Mouse (Mus musculus): ENCODE results near the gene Mrpl27.
"Not testable (repeated sequence)": the region's sequence is repeated elsewhere in the genome, so short reads cannot be mapped to it uniquely, and the experiment has no call there.

The Mrpl27 gene

DNA sequence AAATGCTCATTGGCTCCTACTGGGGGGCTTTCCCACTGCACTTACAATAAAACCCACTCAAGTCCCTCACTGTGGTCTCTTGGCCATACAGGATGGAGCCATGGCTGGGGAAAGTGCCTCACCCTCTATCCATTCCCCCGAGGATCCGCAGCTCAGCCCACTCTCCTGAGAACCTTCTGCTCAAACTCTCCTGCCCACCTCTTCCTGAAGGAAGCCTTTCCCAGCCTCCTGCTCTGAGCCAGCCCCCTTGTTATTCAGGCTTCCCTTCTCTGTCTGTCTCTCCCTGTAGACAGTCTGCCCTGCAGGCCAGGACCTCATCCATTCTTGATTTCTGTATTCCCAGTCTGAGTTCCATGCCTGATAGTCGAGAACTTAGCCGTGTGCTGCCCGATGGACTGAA is 21.4 kb downstream of the Mrpl27 start:
- no peak for DNase-seq (ENCODE audit: low spot score in 2 of 2)

DNA sequence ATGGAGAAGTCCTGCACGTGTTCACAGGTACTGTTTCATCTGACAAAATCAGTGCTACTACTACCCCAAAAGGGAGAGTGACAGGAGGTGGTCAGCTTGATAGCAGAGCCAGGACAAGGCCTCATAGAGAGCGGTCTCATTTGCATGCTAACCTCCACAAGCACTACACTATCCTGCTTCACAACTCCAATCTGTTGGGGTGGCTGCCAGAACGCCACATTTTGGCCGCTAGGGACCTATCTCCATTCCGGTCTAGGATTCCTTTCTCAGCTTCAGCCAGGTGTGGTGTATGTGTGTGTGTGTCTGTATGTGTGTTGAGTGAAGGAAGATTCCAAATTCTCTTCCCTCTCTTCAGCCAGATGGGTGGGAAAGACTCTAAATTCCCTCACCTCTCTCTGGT is 21.9 kb downstream of the Mrpl27 start:
- no peak for DNase-seq (ENCODE audit: low spot score in 2 of 2)

DNA sequence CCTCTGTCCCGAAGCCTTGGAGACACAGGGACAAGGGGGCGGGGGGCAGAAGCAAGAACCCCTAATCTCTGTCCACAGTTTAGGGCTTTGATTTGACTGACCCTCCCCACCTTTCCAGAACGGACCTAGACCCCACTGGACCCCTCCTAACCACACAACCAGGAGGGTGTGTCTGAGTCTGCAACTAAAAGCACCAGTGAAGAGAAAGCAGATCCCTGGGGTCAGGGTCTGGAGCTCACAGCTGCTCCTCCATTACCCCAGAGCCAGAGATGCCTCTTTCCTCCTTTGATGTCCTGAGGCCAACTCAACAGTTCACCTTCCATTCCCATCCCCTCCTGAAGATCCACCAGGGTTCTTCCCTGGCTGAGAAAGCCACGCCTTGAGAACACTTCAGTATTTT is 22.7 kb downstream of the Mrpl27 start:
- DNase-seq (ENCODE audit: low spot score in 2 of 2) = no peak

DNA sequence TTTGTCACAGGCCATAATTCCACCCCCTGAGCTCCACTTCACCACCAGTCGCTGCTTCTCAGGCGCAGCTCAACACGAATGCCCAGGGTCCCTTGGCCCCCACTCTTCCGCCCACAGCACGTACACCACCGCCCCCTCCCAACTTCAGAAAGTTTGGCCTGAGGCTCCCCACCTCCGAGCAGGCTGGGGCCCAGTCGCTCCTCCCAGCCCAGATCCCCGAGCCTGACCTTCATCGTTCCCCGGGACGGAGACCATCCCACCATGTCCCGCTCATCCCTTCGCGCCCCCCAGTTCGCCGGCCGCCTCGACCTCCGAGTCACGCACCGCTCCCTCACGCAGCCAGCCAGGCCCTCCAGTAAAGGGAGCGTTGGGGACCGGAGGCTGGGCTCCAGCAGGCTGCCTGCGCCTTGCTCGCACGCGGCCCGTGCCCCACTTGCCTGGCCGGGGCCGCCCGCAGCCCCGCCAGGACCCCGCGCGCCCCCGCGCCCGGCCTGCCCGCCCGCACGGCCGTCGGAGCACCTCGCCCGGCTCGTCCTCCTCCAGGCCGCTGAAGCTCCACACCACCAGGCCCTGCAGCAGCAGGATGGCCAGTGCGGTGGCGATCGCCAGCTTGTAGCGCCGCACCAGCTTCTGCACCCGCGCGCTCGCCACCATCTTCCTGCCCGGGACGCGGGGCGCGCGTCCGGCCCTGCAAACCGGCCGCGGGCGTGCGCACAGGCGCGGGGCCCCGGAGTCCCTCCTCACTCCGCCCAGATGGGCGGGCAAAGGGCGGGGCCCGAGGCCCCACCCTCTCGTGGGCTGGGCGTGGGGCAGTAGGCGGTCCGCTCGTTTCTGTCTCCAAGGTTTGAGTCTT is 23.4 kb downstream of the Mrpl27 start, which contains the start of gene Xylt2:
Gene Xylt2, minus strand, starts transcription at position 762 of the 853 bp plus-strand sequence.
- DNase-seq (ENCODE audit: low spot score in 2 of 2) = peak; percentile 87 to 92

DNA sequence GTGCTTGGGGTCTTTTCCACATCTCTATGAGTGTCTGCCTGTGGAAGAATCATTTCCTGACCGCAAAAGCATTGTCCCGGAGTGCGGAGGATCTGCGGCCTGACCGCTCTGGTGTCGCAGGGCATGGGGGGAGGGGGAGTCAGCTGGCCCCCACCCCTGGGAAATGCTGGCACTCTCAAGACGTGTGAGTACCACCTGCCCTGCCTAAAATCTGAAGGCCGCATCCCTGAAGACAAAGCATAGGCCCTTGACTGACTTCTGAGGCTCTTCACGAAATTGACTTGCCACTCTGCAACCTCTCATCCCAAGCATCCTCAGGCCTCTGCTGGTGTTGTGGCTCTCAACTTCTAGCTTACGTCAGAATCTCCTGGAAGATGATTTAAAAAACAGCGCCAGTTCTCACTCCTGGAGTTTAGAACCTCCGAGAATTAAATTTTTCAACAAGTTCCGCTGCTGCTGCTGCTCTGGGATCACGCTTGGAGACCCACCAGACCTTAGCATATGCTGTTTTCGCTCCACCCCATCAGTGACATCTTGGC is 24.1 kb downstream of the Mrpl27 start:
- DNase-seq (ENCODE audit: low spot score in 2 of 2) = no peak

DNA sequence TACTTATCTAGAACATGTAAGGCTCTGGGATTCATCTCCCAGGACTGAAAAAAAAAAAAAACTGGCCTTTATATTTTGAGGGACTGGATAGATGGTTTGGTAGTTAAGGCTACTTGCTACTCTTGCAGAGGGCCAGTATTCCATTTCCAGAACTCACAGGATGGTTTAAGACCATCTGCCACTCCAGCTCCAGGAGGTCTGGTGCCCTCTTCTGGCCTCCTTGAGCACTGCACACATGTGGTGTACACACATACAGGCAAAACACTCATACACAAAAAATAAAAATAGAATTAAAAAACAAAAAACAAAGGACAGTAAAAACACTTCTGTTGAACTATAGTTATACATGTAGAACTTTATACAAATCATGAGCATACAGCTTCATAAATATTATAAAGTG is 27.1 kb downstream of the Mrpl27 start:
- no peak for DNase-seq (ENCODE audit: low spot score in 2 of 2)

DNA sequence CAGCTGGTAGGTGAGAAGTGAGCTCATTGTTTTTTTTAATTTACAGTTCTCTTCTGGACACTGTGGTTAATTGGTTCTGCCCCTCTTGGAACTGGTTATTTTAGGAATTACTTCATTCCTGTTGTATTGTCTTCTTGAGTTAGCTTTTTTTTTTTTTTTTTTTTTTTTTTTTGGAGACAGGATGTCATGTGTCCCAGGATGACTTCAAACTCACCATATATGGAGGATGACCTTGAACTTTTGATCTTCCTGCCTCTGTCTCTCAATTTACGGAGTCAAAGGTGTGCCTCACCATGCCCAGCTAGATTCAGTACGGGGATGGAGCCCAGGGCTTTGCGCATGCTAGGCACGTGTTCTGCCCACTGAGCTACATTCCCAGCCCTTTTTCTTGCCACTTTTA is 28.1 kb downstream of the Mrpl27 start:
- DNase-seq (ENCODE audit: low spot score in 2 of 2) = no peak

DNA sequence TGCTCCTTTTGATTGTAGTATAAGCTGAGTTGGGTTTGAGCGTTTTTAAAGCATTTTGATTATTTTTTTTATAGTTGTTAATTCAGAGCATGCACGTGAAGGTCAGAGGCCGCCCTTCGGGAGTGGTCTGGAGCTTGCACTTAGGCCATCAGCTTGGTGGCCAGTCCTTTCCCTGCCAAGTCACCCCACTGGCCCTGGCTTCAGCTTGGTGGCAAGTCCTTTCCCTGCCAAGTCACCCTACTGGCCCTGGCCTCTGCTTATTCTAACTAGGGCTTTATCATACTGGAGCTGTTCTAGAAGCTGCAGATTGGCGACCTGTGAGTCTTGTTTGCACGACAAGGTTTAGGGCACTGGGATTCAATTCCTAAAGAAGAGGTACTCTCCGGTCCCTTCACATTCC is 28.9 kb downstream of the Mrpl27 start:
- DNase-seq (ENCODE audit: low spot score in 2 of 2) = no peak

DNA sequence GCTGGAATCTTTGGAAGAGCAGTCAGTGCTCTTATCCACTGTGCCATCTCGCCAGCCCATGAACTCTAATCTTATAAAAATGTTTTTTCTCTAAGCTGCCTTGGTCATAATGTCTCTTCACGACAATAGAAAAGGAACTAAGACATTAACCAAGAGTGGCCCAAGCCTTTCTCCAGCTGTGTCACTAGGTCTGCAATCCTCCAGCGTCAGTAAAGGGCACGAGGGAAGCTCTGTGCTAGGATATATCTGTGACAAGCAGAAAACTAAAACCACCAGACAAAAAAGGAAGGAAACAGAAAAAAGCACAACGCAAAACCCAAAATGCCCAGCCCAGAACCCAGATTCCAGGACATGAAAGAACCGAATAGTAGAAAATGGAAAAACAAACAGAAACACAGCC is 33.6 kb downstream of the Mrpl27 start:
- DNase-seq (ENCODE audit: low spot score in 2 of 2) = no peak

DNA sequence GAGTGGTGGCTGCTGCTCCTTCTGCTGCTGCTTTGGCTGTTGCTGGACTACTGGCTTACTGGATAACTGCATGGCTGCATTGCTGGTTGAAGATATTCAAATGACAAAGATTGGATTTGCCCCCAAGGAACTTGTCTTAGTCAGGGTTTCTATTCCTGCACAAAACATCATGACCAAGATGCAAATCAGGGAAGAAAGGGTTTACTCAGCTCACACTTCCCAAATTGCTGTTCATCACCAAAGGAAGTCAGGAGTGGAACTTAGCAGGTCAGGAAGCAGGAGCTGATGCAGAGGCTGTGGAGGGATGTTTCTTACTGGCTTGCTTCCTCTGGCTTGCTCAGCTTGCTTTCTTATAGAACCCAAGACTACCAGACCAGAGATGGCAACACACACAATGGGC is 38.9 kb downstream of the Mrpl27 start:
- DNase-seq (ENCODE audit: low spot score in 2 of 2) = not testable (repeated sequence)

DNA sequence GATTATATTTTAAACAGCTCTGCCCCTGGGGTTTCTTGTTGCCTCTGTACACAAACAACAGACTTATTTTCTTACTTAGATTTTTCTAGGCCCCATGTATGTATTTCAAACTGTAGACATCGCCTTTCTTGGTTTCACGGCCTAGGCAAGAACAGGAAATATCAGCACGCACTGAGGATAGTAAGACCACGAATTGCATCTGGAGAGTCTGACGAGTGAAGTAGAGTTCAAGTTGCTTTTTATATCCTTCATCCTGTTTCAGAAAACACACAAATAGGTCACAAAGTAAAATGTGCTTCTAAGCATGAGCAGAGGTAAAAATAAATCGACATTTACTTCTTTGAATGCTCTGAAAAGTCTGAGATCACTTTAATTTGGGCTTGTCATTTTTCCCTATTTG is 41.9 kb downstream of the Mrpl27 start:
- DNase-seq (ENCODE audit: low spot score in 2 of 2) = no peak

DNA sequence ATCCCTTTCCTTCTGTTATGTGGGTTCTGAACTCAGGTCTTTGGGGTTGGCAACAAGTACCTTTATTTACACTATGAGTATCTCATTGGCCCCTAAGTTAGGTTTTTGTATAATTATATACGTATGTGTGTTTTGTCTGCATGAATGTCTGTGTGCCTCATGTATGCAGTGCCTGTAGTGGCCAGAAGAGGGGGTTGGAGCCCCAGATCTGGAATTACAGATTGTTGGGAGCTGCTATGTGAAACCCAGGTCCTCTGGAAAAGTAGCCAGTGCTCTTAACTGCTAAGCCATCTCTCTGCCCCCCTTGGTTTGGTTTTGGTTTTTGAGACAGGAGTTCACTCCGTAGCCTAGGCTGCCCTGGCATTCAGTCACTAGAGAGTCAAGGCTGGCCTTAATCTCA is 43.6 kb downstream of the Mrpl27 start:
- peak in 1 of 2 experiments; percentile 34 for DNase-seq (ENCODE audit: low spot score in 2 of 2)

DNA sequence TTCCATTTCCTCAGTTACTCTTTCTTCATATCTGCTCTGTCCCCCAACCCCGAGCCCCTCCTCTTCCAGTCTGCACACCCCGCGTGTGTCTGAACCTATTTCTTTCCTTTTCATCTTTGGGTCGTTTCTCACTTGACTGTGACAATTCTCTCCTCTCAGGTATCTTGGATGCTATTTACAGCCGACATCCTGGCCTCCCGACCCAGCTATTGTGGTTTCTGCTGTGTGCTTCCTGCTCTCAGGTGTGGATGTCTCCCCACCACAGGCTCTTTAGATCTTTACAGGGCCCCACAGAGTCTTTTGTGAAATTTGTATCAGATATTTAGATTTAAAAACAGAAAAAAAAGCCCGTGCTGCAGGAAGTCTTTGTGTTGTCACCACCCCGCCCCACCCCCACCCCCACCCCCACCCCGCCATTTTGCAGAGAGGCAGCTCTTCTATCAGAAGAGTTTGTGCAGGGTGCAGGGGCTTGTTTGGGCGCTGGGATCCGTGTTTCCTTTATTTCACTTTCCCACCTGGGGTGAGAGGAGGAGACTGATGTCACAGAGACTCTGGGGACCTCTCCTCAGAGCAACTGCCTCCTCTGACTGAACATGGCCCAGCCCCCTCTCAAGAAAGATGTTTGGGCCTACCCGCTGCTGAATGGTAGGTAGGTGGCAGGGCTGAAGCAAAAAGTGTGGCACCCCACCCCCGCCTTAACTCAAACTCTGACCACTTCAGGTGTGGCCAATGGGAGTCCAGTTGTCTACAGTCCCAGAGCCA is 44.3 kb downstream of the Mrpl27 start:
- peak; percentile 65 to 70 for DNase-seq (ENCODE audit: low spot score in 2 of 2)

DNA sequence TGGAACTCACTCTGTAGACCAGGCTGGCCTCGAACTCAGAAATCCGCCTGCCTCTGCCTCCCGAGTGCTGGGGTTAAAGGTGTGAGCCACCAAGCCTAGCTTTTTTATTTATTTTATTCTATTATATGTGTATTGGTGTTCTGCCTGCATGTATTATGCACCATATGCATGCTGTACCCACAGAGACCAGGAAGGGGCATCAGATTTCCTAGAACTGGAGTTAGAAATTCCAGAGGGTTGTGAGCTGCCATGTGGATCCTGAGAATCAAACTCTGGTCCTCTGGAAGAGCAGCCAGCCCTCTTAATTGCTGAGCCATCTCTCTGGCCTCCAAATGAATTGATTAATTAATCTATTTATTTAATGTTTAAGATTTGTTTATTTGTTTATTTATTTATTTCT is 45.8 kb downstream of the Mrpl27 start:
- no peak for DNase-seq (ENCODE audit: low spot score in 2 of 2)

DNA sequence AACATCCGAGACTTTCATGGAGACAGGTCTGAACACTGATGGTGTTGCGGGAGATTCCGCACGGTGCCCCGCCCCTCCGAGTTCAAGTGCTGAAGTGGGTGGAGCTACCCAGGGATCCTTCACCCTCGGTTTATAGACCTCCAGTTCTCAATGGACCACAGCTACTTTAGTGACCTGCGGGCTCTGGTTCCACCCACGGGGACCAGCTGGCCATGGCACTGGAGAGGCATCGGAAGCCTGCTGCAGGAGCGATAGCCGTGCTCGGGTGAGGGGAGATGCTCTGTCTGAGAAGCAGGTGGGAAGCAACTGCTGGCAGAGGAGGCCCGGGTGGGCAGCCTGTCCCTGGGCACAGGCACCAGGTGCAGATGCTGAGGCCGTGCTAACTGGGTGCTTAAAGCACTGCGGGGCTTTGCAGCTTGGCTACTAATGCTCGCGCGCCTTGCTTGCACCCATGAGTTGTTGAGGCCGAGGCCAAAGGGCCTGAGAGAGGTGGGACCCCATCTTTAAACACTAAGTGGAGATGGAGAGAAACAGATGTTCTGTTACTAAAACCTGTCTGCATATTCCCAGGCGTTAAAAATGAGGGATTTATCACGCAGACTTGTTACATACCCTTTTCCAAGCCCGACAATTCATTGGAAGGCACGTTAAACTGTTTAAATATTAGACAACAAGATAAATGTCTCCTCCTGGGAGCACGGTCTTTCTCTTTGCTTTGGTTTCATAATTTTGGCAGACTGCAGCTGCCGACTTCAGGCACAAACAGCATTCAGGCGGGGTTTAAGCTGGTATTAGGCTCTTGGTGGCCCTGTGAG is 48.0 kb downstream of the Mrpl27 start:
- DNase-seq (ENCODE audit: low spot score in 2 of 2) = no peak

DNA sequence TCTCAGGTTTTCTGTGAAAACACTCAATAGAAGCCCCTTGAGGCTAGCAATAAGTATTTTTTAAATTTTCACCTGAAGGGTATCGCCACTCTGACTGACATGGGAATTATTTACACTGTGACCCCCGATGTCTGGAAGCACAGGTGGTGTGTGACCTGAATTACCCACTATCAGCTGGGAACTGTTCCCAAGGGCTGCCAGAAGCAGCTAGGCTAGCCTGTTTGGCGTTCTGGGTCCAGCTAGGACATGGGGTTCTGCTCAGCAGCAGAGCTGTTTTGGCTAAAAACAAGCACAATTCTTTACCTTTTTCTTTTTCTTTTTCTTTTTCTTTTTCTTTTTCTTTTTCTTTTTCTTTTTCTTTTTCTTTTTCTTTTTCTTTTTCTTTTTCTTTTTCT is 48.6 kb downstream of the Mrpl27 start:
- no peak for DNase-seq (ENCODE audit: low spot score in 2 of 2)

DNA sequence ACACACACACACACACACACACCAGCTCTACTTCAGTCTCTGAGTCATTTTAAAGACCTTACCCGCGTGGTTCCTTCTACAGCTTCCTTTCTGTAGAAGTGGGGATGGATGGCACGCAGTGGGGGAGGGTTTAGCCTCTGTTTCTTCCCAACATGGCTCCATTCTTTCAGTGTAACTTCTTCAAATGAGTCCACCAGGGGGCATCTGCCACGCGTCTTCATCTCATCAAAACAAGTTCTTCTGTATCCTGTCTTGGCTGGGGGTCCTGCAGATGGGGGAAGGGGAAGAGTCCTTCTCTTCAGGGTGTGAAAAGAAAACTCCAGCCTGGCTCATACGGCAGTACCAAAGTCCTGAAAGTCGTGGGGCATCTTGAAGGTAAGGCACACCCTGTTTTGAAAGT is 50.5 kb downstream of the Mrpl27 start:
- peak in 1 of 2 experiments; percentile 43 for DNase-seq (ENCODE audit: low spot score in 2 of 2)

DNA sequence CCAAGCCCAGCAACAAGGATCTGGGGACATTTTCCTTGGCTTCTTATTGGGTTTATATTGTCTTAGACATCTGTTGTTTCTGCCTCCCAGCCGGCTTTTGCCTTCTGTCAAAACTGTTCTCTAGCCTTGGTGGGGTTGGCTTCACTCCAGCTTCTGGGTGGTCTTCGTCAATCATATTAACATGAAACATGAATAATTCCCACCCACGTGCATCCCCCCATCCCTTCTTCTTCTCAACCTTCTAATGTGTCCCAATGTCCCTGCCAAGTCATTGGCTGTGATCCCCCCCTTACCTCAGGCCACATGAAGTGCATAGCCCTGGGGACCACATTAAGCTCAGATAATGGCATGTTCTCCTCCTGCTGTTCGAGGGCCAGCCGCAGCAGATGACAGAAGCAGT is 50.9 kb downstream of the Mrpl27 start, which contains the start of gene Gm11541:
Gene Gm11541, minus strand, starts transcription at position 28 of the 400 bp plus-strand sequence.
- DNase-seq (ENCODE audit: low spot score in 2 of 2) = no peak

Data from thymus, postnatal 10 days (tissue).